ENCODE assay signal across 8 mouse cellular contexts in the genomic region with DNA sequence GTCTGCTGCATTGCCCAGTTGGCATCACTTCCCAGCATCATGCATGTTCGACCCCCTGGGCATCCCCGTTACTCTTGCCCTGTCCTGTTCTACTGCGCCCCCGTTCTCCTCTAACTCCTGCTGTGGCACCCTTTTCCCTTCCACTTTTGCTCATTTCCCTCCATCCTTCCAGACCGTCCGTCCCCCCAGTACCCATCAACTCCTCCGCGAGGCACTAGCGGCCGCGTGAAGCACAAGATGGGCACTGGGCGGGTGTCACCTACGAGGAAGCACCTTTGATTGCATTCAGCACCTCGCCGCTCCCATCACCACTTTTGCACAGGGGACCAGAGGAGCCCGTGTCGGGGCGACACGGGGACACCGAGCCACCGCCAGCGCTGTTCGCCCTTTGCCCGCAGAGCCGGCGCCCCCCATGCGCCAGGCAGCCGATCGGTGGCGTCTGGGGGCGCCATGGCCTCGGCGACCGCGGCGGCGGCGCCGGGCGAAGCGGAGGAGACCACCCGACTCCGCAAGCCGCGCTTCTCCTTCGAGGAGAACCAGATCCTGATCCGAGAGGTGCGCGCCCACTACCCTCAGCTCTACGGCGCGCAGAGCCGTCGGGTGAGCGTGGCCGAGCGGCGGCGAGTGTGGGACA. TPM values are rescaled to one million over a fixed set of nuclear protein-coding genes. Genes with fewer than 3 reads are reported as not detected.
A peak's percentile ranks its signal among the peaks of the same experiment; 100 is the strongest.
DNase-seq lines count a peak whose midpoint lies in the region; ATAC-seq and TF ChIP-seq lines count a peak whose summit lies in the region.

No protein-coding gene starts in this region.

- peaks cover 26% of the 10 kb centered on the region for H3K36me3 ChIP-seq in embryonic facial prominence, embryonic 10.5 days (replicated peaks)
- peaks cover 7% of the 10 kb centered on the region for H3K36me3 ChIP-seq in hindbrain, embryonic 12.5 days
- H3K36me3 ChIP-seq in midbrain, embryonic 11.5 days (ENCODE audit: control insufficient read depth, insufficient read depth, low read length): no peaks in the 10 kb centered on the region

- no peak for TF ChIP-seq CTCF in layer of hippocampus, adult 2 months (conservative IDR thresholded peaks at IDR 0.05)

- H3K27ac ChIP-seq in layer of hippocampus, adult 2 months: peak overlapping the region; percentile 94
- H3K27ac ChIP-seq in embryonic facial prominence, embryonic 10.5 days (replicated peaks): peak overlapping the region; percentile 80
- peak overlapping the region; percentile 70; the same call in 1 of the 2 replicates for H3K27ac ChIP-seq in hindbrain, embryonic 12.5 days
- no peak overlapping the region for H3K27ac ChIP-seq in midbrain, embryonic 11.5 days (ENCODE audit: low read depth, low read length)

- peak overlapping the region; percentile 92 for H3K4me3 ChIP-seq in layer of hippocampus, adult 2 months
- H3K4me3 ChIP-seq in embryonic facial prominence, embryonic 10.5 days: peak overlapping the region; percentile 65
- H3K4me3 ChIP-seq in hindbrain, embryonic 12.5 days: peak overlapping the region; percentile 52
- H3K4me3 ChIP-seq in midbrain, embryonic 11.5 days (ENCODE audit: low read depth, low read length): peak overlapping the region; percentile 51

- peak; percentile 21 for ATAC-seq in hindbrain, embryonic 12.5 days (ENCODE audit: low FRiP score)
- no peak; the same call in none of the 2 replicates for ATAC-seq in midbrain, embryonic 11.5 days (ENCODE audit: low FRiP score)

- peaks cover 23% of the 10 kb centered on the region for H3K4me1 ChIP-seq in embryonic facial prominence, embryonic 10.5 days
- H3K4me1 ChIP-seq in hindbrain, embryonic 12.5 days: peaks cover 23% of the 10 kb centered on the region
- H3K4me1 ChIP-seq in midbrain, embryonic 11.5 days (ENCODE audit: control insufficient read depth, insufficient read depth, low read length): peaks cover 15% of the 10 kb centered on the region

- peaks cover 56% of the 10 kb centered on the region for H3K27me3 ChIP-seq in embryonic facial prominence, embryonic 10.5 days (replicated peaks; ENCODE audit: low read depth, poor library complexity, severe bottlenecking)
- peaks cover 22% of the 10 kb centered on the region for H3K27me3 ChIP-seq in hindbrain, embryonic 12.5 days
- H3K27me3 ChIP-seq in midbrain, embryonic 11.5 days (ENCODE audit: control insufficient read depth, insufficient read depth, low read length): peaks cover 23% of the 10 kb centered on the region

- WGBS in embryonic facial prominence, embryonic 10.5 days: under 1% methylated on average over 59 of the region's 59 CpGs
- 1% methylated on average over 59 of the region's 59 CpGs for WGBS in hindbrain, embryonic 12.5 days
- under 1% methylated on average over 59 of the region's 59 CpGs for WGBS in midbrain, embryonic 11.5 days

- H3K9me3 ChIP-seq in embryonic facial prominence, embryonic 10.5 days: no peaks in the 10 kb centered on the region
- no peaks in the 10 kb centered on the region for H3K9me3 ChIP-seq in hindbrain, embryonic 12.5 days (replicated peaks)
- H3K9me3 ChIP-seq in midbrain, embryonic 11.5 days (ENCODE audit: control insufficient read depth, low read length): no peaks in the 10 kb centered on the region

- H3K4me2 ChIP-seq in hindbrain, embryonic 12.5 days (replicated peaks): peak overlapping the region; percentile 83
- peak overlapping the region; percentile 73 for H3K4me2 ChIP-seq in midbrain, embryonic 11.5 days

- H3K9ac ChIP-seq in hindbrain, embryonic 12.5 days: peak overlapping the region; percentile 71
- H3K9ac ChIP-seq in midbrain, embryonic 11.5 days (ENCODE audit: low read length): peak overlapping the region; percentile 65

- DNase-seq in layer of hippocampus, adult 2 months (ENCODE audit: low spot score in 2 of 2): no peak
- no peak for DNase-seq in layer of hippocampus, adult 8-10 months (ENCODE audit: low spot score in 2 of 2)
- DNase-seq in Muller cell, postnatal 12 days (ENCODE audit: inconsistent ontology term): peak; percentile 31
- peak; percentile 52 for DNase-seq in embryonic facial prominence, embryonic 10.5 days (ENCODE audit: low spot score)
- DNase-seq in midbrain, embryonic 11.5 days (ENCODE audit: low spot score, missing footprints): peak; percentile 95
- peak; percentile 39 for DNase-seq in thymus, postnatal 14 days
- no peak for DNase-seq in ovary, adult 18-20 months (ENCODE audit: low spot score)

RNA-seq across cellular contexts. Expression of a gene that starts 0.7 kb away (rescaled TPM):
- total RNA-seq in layer of hippocampus, adult 2 months (2021): 10 to 100 TPM; 44.0 to 46.4 TPM
- 10 to 100 TPM; 42.4 to 49.6 (median 45.8) TPM for total RNA-seq in layer of hippocampus, adult 8-10 months (2022)
- polyA plus RNA-seq in embryonic facial prominence, embryonic 10.5 days (2016; fragmentation: Nextera tagmentation; extraction: Ambion mirVana): 4.0 and 4.1 TPM in 2 replicates
- 6.8 and 6.9 TPM in 2 replicates for polyA plus RNA-seq in hindbrain, embryonic 12.5 days (2016; fragmentation: Nextera tagmentation; extraction: Ambion mirVana)
- 3.7 and 4.0 TPM in 2 replicates for polyA plus RNA-seq in midbrain, embryonic 11.5 days (2014; fragmentation: Nextera tagmentation; extraction: Ambion mirVana)

RNA-seq across cellular contexts. Expression of a gene that starts 4.6 kb away (rescaled TPM):
- total RNA-seq in layer of hippocampus, adult 2 months (2021): under 1 TPM; 0.54 to 0.66 TPM
- 1 to 10 TPM in 1 of 4 experiments, under 1 TPM in 2, not detected in 1; 0.60 to 1.5 (median 0.91) TPM for total RNA-seq in layer of hippocampus, adult 8-10 months (2022)
- not detected in 2 replicates for polyA plus RNA-seq in embryonic facial prominence, embryonic 10.5 days (2016; fragmentation: Nextera tagmentation; extraction: Ambion mirVana)
- polyA plus RNA-seq in hindbrain, embryonic 12.5 days (2016; fragmentation: Nextera tagmentation; extraction: Ambion mirVana): 0.29 and 0.37 TPM in 2 replicates
- polyA plus RNA-seq in midbrain, embryonic 11.5 days (2014; fragmentation: Nextera tagmentation; extraction: Ambion mirVana): 0.10 TPM in 2 replicates

RNA-seq across cellular contexts. Expression of a gene that starts 12.1 kb away (rescaled TPM):
- 10 to 100 TPM; 52.7 to 56.3 TPM for total RNA-seq in layer of hippocampus, adult 2 months (2021)
- total RNA-seq in layer of hippocampus, adult 8-10 months (2022): 10 to 100 TPM; 47.6 to 49.2 (median 47.9) TPM
- 25.0 and 25.7 TPM in 2 replicates for polyA plus RNA-seq in embryonic facial prominence, embryonic 10.5 days (2016; fragmentation: Nextera tagmentation; extraction: Ambion mirVana)
- polyA plus RNA-seq in hindbrain, embryonic 12.5 days (2016; fragmentation: Nextera tagmentation; extraction: Ambion mirVana): 44.0 and 47.4 TPM in 2 replicates
- polyA plus RNA-seq in midbrain, embryonic 11.5 days (2014; fragmentation: Nextera tagmentation; extraction: Ambion mirVana): 24.1 and 26.5 TPM in 2 replicates

RNA-seq across cellular contexts. Expression of a gene that starts 31.6 kb away (rescaled TPM):
- total RNA-seq in layer of hippocampus, adult 2 months (2021): not detected
- not detected for total RNA-seq in layer of hippocampus, adult 8-10 months (2022)
- not detected in 2 replicates for polyA plus RNA-seq in embryonic facial prominence, embryonic 10.5 days (2016; fragmentation: Nextera tagmentation; extraction: Ambion mirVana)
- 0.10 and 0.73 TPM in 2 replicates for polyA plus RNA-seq in hindbrain, embryonic 12.5 days (2016; fragmentation: Nextera tagmentation; extraction: Ambion mirVana)
- polyA plus RNA-seq in midbrain, embryonic 11.5 days (2014; fragmentation: Nextera tagmentation; extraction: Ambion mirVana): not detected in 2 replicates

RNA-seq across cellular contexts. Expression of a gene that starts 32.4 kb away (rescaled TPM):
- 100 to 1,000 TPM; 112 to 114 TPM for total RNA-seq in layer of hippocampus, adult 2 months (2021)
- 100 to 1,000 TPM; 100 to 113 (median 109) TPM for total RNA-seq in layer of hippocampus, adult 8-10 months (2022)
- 43.4 and 45.2 TPM in 2 replicates for polyA plus RNA-seq in embryonic facial prominence, embryonic 10.5 days (2016; fragmentation: Nextera tagmentation; extraction: Ambion mirVana)
- 47.0 and 50.8 TPM in 2 replicates for polyA plus RNA-seq in hindbrain, embryonic 12.5 days (2016; fragmentation: Nextera tagmentation; extraction: Ambion mirVana)
- polyA plus RNA-seq in midbrain, embryonic 11.5 days (2014; fragmentation: Nextera tagmentation; extraction: Ambion mirVana): 30.9 and 33.3 TPM in 2 replicates

Comparison
In these comparisons a context has a peak if more than half of its experiments do, and no peak if none do; other contexts are left out.
1. DNase-seq: peak in Muller cell, postnatal 12 days (single experiment), embryonic facial prominence, embryonic 10.5 days (single experiment), midbrain, embryonic 11.5 days (single experiment) and thymus, postnatal 14 days (single experiment); none in layer of hippocampus, adult 2 months (0 of 2), layer of hippocampus, adult 8-10 months (0 of 2) and ovary, adult 18-20 months (single experiment).
2. Peak in every context shown above with its lines, with median percentiles within 50 percentile points of each other: H3K4me3 ChIP-seq.